Mouse (Mus musculus) cerebellum, adult 11 months (tissue): ENCODE data around the gene Gm47189.
"Not testable (repeated sequence)": the region's sequence is repeated elsewhere in the genome, so short reads cannot be mapped to it uniquely, and the experiment has no call there.

Experiments
- DNase-seq: peaks from one replicate; pipeline ENCODE4 v3.0.0; 2022

Gm47189 gene

DNA sequence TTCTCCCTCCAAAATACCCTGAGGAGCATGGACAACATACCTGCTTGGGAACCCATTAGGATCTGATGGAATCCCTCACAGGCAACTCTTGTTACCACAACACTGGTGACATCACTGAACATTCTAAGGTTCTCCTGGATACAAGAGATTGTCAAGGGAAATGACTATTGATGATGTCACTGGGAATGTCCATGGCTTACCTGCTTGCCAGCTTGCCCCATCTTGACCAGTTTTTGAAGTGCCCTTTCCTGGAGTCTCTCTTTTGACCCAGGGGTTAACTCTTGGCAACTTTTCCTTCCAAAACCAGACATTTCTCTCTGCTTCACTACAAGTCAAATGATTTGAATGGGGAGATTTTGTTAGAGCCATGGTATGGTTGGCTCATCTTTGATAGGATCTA lies at the start of gene Gm47189:
Gene Gm47189 (minus strand): TSS at position 101 of the 400 bp plus-strand sequence.
- DNase-seq, result not testable (repeated sequence)

DNA sequence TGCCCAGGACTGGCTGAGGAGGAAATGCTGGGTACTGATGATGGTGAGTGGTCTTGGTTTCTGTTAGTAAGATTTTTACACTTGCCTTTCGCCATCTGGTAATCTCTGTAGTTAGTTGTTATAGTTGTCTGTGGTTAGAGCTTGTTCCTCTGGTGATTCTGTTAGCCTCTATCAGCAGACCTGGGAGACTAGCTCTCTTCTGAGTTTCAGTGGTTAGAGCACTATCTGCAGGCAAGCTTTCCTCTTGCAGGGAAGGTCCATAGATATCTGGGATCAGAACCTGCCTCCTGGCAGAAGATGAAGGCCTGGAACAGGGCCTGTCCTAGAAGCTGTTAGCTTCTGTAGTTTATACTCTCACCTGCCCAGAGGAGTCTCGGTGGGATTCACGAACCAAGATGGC lies 16.3 kb downstream of the Gm47189 start:
- not testable (repeated sequence) for DNase-seq

DNA sequence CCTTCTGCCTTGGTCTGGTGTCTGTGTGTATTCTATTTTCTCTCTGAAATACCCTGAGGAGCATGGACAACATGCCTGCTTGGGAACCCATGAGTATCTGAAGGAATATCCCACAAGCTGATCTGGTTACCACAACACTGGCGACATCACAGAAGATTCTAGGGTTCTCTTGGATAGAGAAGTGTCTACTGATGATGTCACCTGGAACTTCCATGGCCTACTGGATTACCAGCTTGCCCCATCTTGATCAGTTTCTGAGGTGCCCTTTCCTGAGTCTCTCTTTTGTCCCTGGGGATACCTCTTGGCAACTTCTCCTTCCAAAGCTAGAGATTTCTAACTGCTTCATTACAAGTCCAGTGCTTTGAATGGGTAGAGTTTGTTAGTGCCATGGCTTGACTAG lies 21.7 kb downstream of the Gm47189 start, which contains the start of gene Gm7929:
Gene Gm7929 (minus strand): TSS at position 101 of the 400 bp plus-strand sequence.
- DNase-seq, result not testable (repeated sequence)

DNA sequence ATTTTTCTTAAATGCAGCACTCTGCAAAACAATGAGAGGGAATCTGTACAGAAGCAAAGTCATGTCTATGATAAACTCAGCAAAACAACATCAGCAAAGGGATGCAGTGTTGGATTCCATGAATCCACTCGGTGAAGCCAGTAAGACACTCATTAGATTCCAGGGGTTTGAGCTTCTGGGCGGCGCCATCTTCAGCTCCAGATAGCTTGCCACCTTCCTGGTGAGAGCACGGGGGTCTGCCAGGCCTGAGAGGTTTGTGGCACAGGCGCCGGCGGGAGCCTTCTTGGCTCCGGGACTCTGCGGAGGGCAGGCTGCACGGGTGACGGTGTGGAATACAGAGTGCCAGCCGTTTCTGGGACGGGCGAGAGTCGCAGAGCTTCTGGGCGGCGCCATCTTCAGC lies 48.8 kb downstream of the Gm47189 start:
- not testable (repeated sequence) for DNase-seq

DNA sequence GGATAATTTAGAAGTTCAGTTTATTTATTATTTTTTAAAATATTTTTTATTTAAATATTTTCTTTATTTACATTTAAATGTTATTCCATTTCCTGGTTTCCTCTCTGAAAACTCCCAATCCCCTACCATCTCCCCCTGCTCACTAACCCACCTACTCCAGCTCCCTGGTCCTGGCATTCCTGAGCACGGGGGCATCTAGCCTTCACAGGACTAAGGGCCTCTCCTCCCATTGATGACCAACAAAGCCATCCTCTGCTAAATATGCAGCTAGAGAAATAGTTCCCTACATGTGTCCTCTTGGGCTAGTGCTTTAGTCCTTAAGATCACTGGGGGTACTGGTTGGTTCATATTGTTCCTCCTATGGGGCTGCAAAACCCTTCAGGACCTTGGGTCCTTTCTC lies 55.1 kb downstream of the Gm47189 start:
- not testable (repeated sequence) for DNase-seq
